Mouse (Mus musculus): ENCODE results near the gene Fbxo34.

- no peak for TF ChIP-seq EP300 (optimal IDR thresholded peaks at IDR 0.05)
- peak; percentile 32; the same call in 1 of the 2 replicates for TF ChIP-seq CTCF (IDR thresholded peaks at IDR 0.05; ENCODE audit: low read depth)
Observed at GRCm38 (mm10) chr14:47553380-47553779, 103.2 kb downstream of the Fbxo34 start.
